Mouse (Mus musculus) testis, postnatal 10 days (tissue): ENCODE results near the gene Gm3376.
"Not testable (repeated sequence)": the region's sequence is repeated elsewhere in the genome, so short reads cannot be mapped to it uniquely, and the experiment has no call there.

ENCODE experiments used
- DNase-seq: peaks from one replicate; pipeline ENCODE4 v3.0.0; 2021; ENCODE audit warnings: low spot score

The Gm3376 gene

DNA sequence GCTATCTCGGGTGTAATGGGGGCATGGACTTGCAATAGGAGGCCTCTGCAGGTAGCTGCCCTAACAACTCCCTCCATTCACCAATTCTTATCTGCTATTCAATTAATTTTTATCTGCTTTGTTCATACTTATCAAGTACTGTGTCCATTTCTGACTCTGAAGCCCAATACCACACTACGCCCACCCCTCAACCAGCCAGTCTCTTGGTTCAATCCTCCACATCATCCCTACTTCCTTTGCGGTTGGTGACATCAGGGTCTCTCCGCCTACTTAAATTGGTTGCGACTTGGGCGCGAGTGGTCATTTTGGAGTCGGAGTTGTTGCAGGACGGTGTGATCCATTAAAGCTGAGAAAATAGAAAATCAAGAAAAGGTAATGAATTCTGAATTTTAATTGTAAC lies at the start of gene Gm3376:
Gm3376 (plus strand) TSS at position 301 of the 400 bp plus-strand sequence.
- not testable (repeated sequence) for DNase-seq
